Mouse (Mus musculus) embryonic facial prominence, embryonic 14.5 days (tissue): Measurements from ENCODE around the gene Bcl2l2. TPM values are rescaled to one million over a fixed set of nuclear protein-coding genes. Genes with fewer than 3 reads are reported as not detected.

Source experiments
- ATAC-seq: fragments of 200-750 bp; cut with Nextera tagmentation; 2 replicates; pipeline ENCODE4 v1.8.0; 2017; ENCODE audit warnings: low read depth, moderate number of reproducible peaks, moderate TSS enrichment
- DNase-seq: peaks from one replicate; pipeline ENCODE4 v3.0.0-alpha.2; 2015; ENCODE audit warnings: low spot score
- H3K27ac ChIP-seq: fragments of 300-500 bp; sonication (generic); replicated peaks from 2 replicates; pipeline ENCODE4 v1.5.1; 2014; ENCODE audit warnings: low read depth, mild to moderate bottlenecking, low read length, moderate library complexity
- H3K27me3 ChIP-seq: fragments of 300-500 bp; sonication (generic); replicated peaks from 2 replicates; pipeline ENCODE4 v1.6.1; 2014; ENCODE audit warnings: low read length; ENCODE audit not compliant: control insufficient read depth, insufficient read depth
- H3K36me3 ChIP-seq: fragments of 300-500 bp; sonication (generic); 2 replicates; pipeline ENCODE4 v1.6.1; 2014; ENCODE audit warnings: low read length, mixed read lengths; ENCODE audit not compliant: control insufficient read depth, insufficient read depth
- H3K4me1 ChIP-seq: fragments of 300-500 bp; sonication (generic); 2 replicates; pipeline ENCODE4 v1.6.1; 2014; ENCODE audit warnings: antibody characterized with exemption, low read length; ENCODE audit not compliant: control insufficient read depth, insufficient read depth
- H3K4me2 ChIP-seq: fragments of 300-500 bp; sonication (generic); 2 replicates; pipeline ENCODE4 v1.6.1; 2014; ENCODE audit warnings: low read depth, mild to moderate bottlenecking, low read length, moderate library complexity, mixed read lengths
- H3K4me3 ChIP-seq: fragments of 300-500 bp; sonication (generic); 2 replicates; pipeline ENCODE4 v1.5.1; 2014; ENCODE audit warnings: low read depth, mild to moderate bottlenecking, low read length
- H3K9ac ChIP-seq: fragments of 300-500 bp; sonication (generic); 2 replicates; pipeline ENCODE4 v1.6.1; 2014; ENCODE audit warnings: low read depth, mild to moderate bottlenecking, low read length, moderate library complexity, mixed read lengths
- H3K9me3 ChIP-seq: fragments of 300-500 bp; sonication (generic); 2 replicates; pipeline ENCODE4 v1.6.1; 2016; ENCODE audit warnings: low read length; ENCODE audit not compliant: control insufficient read depth
- WGBS: fragments of 180-500 bp; shearing (Covaris S2); extraction: QIAGEN DNeasy Blood & Tissue Kit; methylation state at CpG from one replicate; pipeline ENCODE4 v1.1.7; 2014; 5-methylcytosine and 5-hydroxymethylcytosine counted together
- polyA plus RNA-seq: library from polyadenylated mRNA; unstranded; fragments of >200 nt; fragmentation: Nextera tagmentation; extraction: Ambion mirVana; gene quantifications from 2 replicates; pipeline ENCODE4 v1.2.1, GENCODE M21; 2014

The Bcl2l2 gene
- polyA plus RNA-seq, 1 experiment from 2014 or later, result 4.8 TPM

DNA sequence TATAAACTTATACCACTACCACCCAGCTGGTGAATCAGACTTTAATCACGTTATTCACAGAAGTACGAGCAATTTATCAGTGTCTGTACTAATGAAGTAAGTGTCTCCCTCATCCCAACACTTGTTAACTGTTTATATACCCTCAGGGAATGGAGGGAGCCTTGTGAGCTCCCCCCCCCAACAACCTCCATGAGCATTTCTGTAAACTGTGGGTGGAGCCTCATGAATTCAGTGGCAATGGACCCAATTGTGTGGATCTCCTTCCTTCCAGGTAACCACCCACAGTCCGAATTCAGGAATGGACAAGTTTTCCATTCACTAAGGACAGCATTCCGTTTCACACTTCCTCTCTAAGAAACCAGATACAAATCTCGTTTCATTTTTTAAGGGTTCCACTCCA is 17.6 kb upstream of the Bcl2l2 start:
- Histone ChIP-seq H3K27ac (no peak overlapping the region), H3K36me3 (no peaks in the 10 kb centered on the region), H3K4me3 (no peak overlapping the region), H3K9ac (no peak overlapping the region), H3K4me2 (no peak overlapping the region), H3K27me3 (no peaks in the 10 kb centered on the region), H3K9me3 (no peaks in the 10 kb centered on the region), H3K4me1 (no peaks in the 10 kb centered on the region)
- no peak for ATAC-seq
- 74% methylated on average over 5 of the region's 5 CpGs for WGBS
- no peak for DNase-seq

DNA sequence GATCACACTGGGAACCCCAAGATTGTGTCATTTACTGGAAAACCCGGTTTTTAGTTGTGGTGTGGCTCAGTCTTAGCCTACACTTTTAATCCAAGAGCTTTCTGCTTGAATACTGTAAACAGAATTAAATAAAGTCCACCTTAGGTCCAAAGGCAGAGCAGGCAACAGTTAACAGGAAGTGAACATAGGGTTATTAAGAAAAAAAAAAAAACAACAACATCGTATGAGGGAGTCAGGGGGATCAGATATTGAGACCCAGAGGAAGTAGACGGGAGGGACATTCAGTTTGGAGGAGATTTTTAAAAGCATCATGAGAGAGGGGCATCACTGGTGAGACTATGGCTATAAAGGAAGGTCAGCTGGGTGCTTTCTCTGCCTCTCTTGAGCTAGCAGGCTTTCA is 16.9 kb upstream of the Bcl2l2 start:
- H3K4me1 ChIP-seq, result no peaks in the 10 kb centered on the region
- H3K27me3 ChIP-seq, result no peaks in the 10 kb centered on the region
- no peak overlapping the region for H3K27ac ChIP-seq
- no peak overlapping the region for H3K9ac ChIP-seq
- WGBS, result 47% methylated on average over 3 of the region's 3 CpGs
- DNase-seq (no peak), ATAC-seq (no peak)
- H3K4me2 ChIP-seq, result no peak overlapping the region
- no peaks in the 10 kb centered on the region for H3K36me3 ChIP-seq
- H3K9me3 ChIP-seq, result no peaks in the 10 kb centered on the region
- no peak overlapping the region for H3K4me3 ChIP-seq

GRCm38 (mm10) chr14:54866936-54867335 is 16.2 kb upstream of the Bcl2l2 start:
- H3K36me3 ChIP-seq, result no peaks in the 10 kb centered on the region
- no peak overlapping the region for H3K4me2 ChIP-seq
- H3K27ac ChIP-seq, result no peak overlapping the region
- WGBS, result 55% methylated on average over 5 of the region's 5 CpGs
- no peaks in the 10 kb centered on the region for H3K9me3 ChIP-seq
- no peak overlapping the region for H3K4me3 ChIP-seq
- no peak for DNase-seq
- H3K9ac ChIP-seq, result no peak overlapping the region
- no peak for ATAC-seq
- H3K27me3 ChIP-seq, result no peaks in the 10 kb centered on the region
- no peaks in the 10 kb centered on the region for H3K4me1 ChIP-seq

DNA sequence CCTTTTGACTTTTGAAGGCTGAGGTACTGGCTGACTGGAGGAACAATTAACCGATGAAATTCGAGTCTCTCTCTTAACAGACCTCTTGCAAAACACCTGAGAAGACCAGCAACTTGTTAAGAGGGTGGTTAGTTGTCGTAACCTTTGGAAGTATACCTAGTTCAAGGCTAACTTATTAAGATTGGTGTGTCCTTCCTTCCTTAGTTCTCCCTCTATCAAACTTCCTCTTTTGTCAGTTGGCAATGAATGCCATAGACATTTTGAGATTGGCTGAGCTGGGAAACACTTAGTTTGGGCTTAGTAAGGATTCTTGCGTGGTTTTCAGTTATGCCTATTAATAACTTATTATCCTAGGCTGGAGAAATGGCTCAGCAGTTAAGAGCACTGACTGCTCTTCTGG is 15.2 kb upstream of the Bcl2l2 start:
- H3K4me2 ChIP-seq, result no peak overlapping the region
- H3K9me3 ChIP-seq, result no peaks in the 10 kb centered on the region
- ATAC-seq (no peak), DNase-seq (no peak)
- no peaks in the 10 kb centered on the region for H3K36me3 ChIP-seq
- no peak overlapping the region for H3K4me3 ChIP-seq
- no peak overlapping the region for H3K27ac ChIP-seq
- WGBS, result 82% methylated on average over 4 of the region's 4 CpGs
- no peaks in the 10 kb centered on the region for H3K27me3 ChIP-seq
- H3K4me1 ChIP-seq, result no peaks in the 10 kb centered on the region
- H3K9ac ChIP-seq, result no peak overlapping the region

DNA sequence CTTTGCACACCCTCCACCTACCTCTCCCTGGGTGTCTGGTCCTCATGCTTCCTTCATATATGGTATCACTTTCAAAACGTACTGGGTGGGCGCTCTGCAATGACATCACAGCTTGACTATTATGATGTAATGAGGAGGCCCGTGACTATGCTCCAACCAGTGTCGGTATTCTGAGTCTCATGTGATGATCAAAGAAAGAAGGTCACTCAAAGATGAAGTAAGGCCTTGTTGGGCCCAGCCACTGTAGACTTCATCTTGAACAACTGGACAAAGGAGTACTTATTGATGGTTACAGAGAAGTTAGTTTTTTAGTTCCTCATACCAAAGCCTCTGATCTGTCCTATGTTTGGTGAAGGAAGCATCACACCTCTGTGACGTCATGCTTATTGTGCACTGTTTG is 12.3 kb upstream of the Bcl2l2 start, which contains the start of gene Homez:
Gene Homez, minus strand, starts transcription at position 101 of the 400 bp plus-strand sequence.
- H3K4me2 ChIP-seq, result no peak within 1 kb of the TSS
- H3K4me3 ChIP-seq, result no peak within 1 kb of the TSS
- WGBS, result 91% methylated on average over 5 of the region's 5 CpGs
- no peak for DNase-seq
- H3K9me3 ChIP-seq, result no peaks in the 10 kb centered on the region
- no peak within 1 kb of the TSS for H3K27ac ChIP-seq
- no peak within 1 kb of the TSS for H3K9ac ChIP-seq
- H3K4me1 ChIP-seq, result peaks cover 2% of the 10 kb centered on the region; the same call in 1 of the 2 replicates
- ATAC-seq, result no peak
- H3K36me3 ChIP-seq, result no peaks in the 10 kb centered on the region
- peaks cover 7% of the 10 kb centered on the region for H3K27me3 ChIP-seq

GRCm38 (mm10) chr14:54874165-54874564 is 9.0 kb upstream of the Bcl2l2 start:
- DNase-seq, result no peak
- H3K4me3 ChIP-seq, result no peak overlapping the region
- H3K9me3 ChIP-seq, result no peaks in the 10 kb centered on the region
- H3K27ac ChIP-seq, result no peak overlapping the region
- ATAC-seq, result no peak
- peaks cover 5% of the 10 kb centered on the region; the same call in 1 of the 2 replicates for H3K4me1 ChIP-seq
- H3K9ac ChIP-seq, result no peak overlapping the region
- WGBS, result 85% methylated on average over 3 of the region's 3 CpGs
- no peaks in the 10 kb centered on the region for H3K36me3 ChIP-seq
- no peak overlapping the region for H3K4me2 ChIP-seq
- peaks cover 28% of the 10 kb centered on the region for H3K27me3 ChIP-seq

DNA sequence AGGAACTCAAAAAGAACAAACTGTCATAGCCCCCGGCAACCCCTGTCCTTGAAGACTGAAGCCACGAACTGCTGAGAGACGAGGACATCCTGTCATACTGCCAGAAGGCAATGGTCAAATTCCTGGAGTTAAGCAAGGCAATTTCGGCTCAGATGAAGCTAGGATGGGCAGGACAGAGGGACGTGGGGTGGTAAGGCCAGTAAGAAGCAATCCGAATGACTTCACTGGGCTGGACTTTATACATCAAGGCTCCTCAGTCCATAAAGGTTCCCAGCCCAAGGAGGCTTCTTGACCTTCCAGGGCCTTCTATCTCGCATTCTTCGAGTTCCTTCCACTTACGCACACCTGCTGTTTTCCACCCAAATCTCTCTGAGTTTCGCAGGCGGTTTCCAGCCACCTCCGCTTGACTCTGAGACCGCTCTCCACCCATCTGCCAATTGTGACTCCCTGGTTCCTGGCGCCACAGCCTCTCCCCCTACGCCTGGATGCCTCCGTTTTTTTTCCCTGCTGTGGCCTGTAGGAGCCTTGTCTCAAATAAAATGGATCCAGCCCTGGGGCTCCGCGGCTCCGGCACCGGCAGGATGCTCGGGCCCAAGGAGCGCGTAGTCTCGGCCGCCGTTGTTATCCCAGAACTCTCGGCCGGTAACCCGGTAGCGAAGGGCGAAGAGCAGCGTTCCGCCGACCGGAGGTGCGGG is 7.2 kb upstream of the Bcl2l2 start:
- DNase-seq, result peak; percentile 47
- WGBS, result 2% methylated on average over 36 of the region's 36 CpGs

GRCm38 (mm10) chr14:54876539-54877047 is 6.6 kb upstream of the Bcl2l2 start:
- H3K9ac ChIP-seq, result peak overlapping the region; percentile 75
- H3K27me3 ChIP-seq, result peaks cover 28% of the 10 kb centered on the region
- no peaks in the 10 kb centered on the region for H3K9me3 ChIP-seq
- 0% methylated on average over 30 of the region's 72 CpGs for WGBS
- H3K4me1 ChIP-seq, result peaks cover 5% of the 10 kb centered on the region; the same call in 1 of the 2 replicates
- peak; percentile 94 for ATAC-seq
- peak overlapping the region; percentile 75 for H3K27ac ChIP-seq
- peak; percentile 93 for DNase-seq
- peak overlapping the region; percentile 87 for H3K4me2 ChIP-seq
- H3K4me3 ChIP-seq, result peak overlapping the region; percentile 75
- no peaks in the 10 kb centered on the region for H3K36me3 ChIP-seq

More for the DNA sequence above, 7.2 kb upstream of the Bcl2l2 start:
- no peaks in the 10 kb centered on the region for H3K9me3 ChIP-seq
- peak overlapping the region; percentile 75; the same call in 1 of the 2 replicates for H3K27ac ChIP-seq
- peak; percentile 64 for ATAC-seq
- no peaks in the 10 kb centered on the region for H3K36me3 ChIP-seq
- H3K4me1 ChIP-seq, result peaks cover 5% of the 10 kb centered on the region; the same call in 1 of the 2 replicates
- H3K4me3 ChIP-seq, result peak overlapping the region; percentile 75
- H3K27me3 ChIP-seq, result peaks cover 28% of the 10 kb centered on the region
- H3K9ac ChIP-seq, result peak overlapping the region; percentile 75
- peak overlapping the region; percentile 87 for H3K4me2 ChIP-seq
